Mouse (Mus musculus): ENCODE results near the gene Lef1. TPM values are rescaled to one million over a fixed set of nuclear protein-coding genes. Genes with fewer than 3 reads are reported as not detected.
A peak's percentile ranks its signal among the peaks of the same experiment; 100 is the strongest.

Gene Lef1
- 1 to 10 TPM; 9.8 TPM for total RNA-seq (2021)
- long read RNA-seq, experiment 1, partial matches to known transcripts = 4 of 8 reads
- long read RNA-seq, experiment 1, other reads (novel, unspliced or antisense) = 0 of 8 reads
- long read RNA-seq, experiment 2, partial matches to known transcripts = 0 of 4 reads
- long read RNA-seq, experiment 2, other reads (novel, unspliced or antisense) = 1 of 4 reads

GRCm38 (mm10) chr3:131110191-131111150 lies at the start of gene Lef1:
Gene Lef1 (plus strand): TSS chr3:131110471.
- DNase-seq = peak; percentile 76

GRCm38 (mm10) chr3:131065001-131065400 lies 45.3 kb upstream of the Lef1 start:
- DNase-seq = no peak

- no peak for DNase-seq
These were observed 44.1 kb upstream of the Lef1 start for GRCm38 (mm10) chr3:131066171-131066570.

- DNase-seq = no peak
These were observed 42.3 kb upstream of the Lef1 start for GRCm38 (mm10) chr3:131068000-131068399.

GRCm38 (mm10) chr3:131070210-131070609 lies 40.1 kb upstream of the Lef1 start:
- DNase-seq = no peak

GRCm38 (mm10) chr3:131072661-131073060 lies 37.6 kb upstream of the Lef1 start:
- DNase-seq = no peak

GRCm38 (mm10) chr3:131073946-131074345 lies 36.3 kb upstream of the Lef1 start:
- no peak for DNase-seq

- DNase-seq = no peak
These were observed 32.1 kb upstream of the Lef1 start for GRCm38 (mm10) chr3:131078041-131078621.

GRCm38 (mm10) chr3:131078719-131079118 lies 31.6 kb upstream of the Lef1 start:
- DNase-seq = no peak

GRCm38 (mm10) chr3:131083722-131084121 lies 26.5 kb upstream of the Lef1 start:
- DNase-seq = no peak

GRCm38 (mm10) chr3:131084718-131085561 lies 25.3 kb upstream of the Lef1 start:
- peak; percentile 49 for DNase-seq

- no peak for DNase-seq
These were observed 24.3 kb upstream of the Lef1 start for GRCm38 (mm10) chr3:131085978-131086377.

- no peak for DNase-seq
These were observed 20.6 kb upstream of the Lef1 start for GRCm38 (mm10) chr3:131089721-131090120.

GRCm38 (mm10) chr3:131092113-131092512 lies 18.2 kb upstream of the Lef1 start:
- no peak for DNase-seq

GRCm38 (mm10) chr3:131093736-131094135 lies 16.5 kb upstream of the Lef1 start:
- DNase-seq = no peak

- no peak for DNase-seq
These were observed 14.2 kb upstream of the Lef1 start for GRCm38 (mm10) chr3:131096105-131096504.

GRCm38 (mm10) chr3:131102191-131102774 lies 8.0 kb upstream of the Lef1 start:
- DNase-seq = no peak

GRCm38 (mm10) chr3:131105362-131105761 lies 4.9 kb upstream of the Lef1 start:
- no peak for DNase-seq

- DNase-seq = peak; percentile 81
These were observed 4.3 kb upstream of the Lef1 start for GRCm38 (mm10) chr3:131105940-131106401.

GRCm38 (mm10) chr3:131106451-131107291 lies 3.6 kb upstream of the Lef1 start:
- peak; percentile 43 for DNase-seq
